Mouse (Mus musculus) kidney, postnatal 10 days (tissue): ENCODE measurements around the gene Sh3kbp1.
A peak's percentile ranks its signal among the peaks of the same experiment; 100 is the strongest.

Experiments used
- DNase-seq: peaks from one replicate; pipeline ENCODE4 v3.0.0; 2021; ENCODE audit warnings: mixed read lengths

The Sh3kbp1 gene

DNA sequence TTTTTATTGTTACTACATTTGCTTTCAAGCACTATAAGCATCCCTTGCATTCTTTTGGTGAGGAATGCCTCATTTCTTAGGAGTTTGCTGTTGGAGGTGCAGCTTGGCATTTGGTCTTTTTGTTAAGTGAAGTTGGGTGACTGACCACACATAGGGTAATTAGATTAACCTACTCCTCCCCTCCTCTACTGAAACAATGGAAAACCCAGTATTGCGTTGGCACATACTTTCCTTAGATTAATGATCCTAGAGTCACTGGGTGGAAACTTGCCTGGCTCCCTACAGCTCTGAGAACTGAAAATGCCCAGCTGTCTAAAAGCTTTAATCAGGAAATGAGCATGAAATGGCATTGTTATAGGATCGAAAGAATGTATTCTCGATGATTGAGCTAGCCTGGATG lies 117.5 kb downstream of the Sh3kbp1 start:
- no peak for DNase-seq

DNA sequence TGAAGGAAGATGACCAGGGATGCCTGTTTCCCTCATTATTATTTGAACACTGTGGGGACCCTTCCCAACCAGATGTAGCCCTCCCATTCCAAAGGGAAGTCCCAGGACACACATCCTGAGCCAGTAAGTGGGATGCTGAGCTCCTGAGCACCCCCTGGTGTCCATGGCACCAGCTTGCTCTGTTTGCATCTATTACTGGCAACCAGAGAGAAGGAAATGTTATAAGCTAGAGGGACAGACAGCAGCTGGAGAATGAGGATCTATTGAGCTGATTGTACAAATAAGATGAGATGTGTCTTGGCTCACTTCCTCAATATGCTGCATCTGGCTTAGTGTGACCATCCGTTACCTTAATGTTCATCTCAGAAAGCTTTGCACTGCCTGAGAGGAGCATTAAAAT lies 124.8 kb downstream of the Sh3kbp1 start:
- peak; percentile 63 for DNase-seq

DNA sequence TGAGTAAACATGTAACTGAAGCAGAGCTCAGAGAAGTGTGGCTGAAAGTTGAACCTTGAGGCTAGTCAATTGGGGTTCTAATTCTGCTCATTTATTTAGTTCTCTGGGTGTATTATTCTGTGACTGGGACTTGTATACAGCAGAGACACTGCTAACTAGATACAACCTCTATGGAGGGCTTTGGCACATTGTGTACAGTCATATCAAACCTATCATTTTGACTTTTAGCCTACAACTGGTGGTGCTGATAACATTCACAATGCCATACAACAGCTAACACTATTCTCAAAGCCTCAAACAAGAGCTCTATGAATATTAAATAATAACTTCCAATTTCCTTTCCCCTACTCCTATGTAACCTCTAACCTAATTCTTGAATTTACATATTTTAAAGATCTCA lies 129.2 kb downstream of the Sh3kbp1 start:
- DNase-seq, result no peak

DNA sequence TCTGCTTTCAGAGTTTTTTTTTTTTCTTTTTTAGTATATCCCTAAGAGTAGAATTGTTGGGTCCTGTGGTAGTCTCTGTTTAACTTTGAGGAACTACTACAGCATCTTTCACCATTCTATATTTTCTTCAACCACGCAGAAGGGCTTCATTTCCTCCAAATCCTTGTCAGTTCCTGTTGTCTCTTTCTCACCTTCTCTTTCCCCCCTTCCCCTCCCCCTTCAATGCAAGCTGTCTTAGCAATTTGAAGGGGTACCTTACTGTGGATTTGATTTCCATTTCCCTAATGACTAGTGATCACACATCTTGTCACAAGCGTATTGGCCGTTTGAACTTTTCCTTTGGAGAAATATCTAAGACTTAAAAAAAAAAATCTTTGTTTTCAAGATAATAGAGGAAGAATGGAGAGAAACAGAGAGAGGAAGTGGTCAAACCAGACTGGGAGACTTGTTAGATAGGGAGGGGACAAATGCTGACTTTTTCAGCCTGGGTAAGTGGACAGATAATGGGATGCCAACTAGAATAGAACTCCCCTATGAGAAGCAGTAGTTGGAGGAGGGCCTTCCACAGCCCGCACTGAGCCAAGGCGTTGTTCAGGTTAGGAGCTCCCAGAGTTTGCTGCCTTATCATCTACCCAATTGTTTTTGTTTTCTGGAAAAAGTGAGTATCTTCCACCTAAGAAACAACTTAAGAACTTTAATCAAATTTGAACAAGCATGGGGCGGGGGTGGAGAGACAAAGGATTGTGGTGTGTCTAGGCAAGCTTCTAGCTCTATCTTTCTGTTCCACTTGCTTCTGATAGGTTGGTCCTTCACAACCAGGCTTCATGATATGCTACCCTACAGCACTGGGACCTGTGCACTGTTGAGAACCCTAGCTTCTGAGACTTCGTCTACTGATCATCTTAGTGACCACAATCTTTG lies 130.1 kb downstream of the Sh3kbp1 start:
- DNase-seq, result no peak

DNA sequence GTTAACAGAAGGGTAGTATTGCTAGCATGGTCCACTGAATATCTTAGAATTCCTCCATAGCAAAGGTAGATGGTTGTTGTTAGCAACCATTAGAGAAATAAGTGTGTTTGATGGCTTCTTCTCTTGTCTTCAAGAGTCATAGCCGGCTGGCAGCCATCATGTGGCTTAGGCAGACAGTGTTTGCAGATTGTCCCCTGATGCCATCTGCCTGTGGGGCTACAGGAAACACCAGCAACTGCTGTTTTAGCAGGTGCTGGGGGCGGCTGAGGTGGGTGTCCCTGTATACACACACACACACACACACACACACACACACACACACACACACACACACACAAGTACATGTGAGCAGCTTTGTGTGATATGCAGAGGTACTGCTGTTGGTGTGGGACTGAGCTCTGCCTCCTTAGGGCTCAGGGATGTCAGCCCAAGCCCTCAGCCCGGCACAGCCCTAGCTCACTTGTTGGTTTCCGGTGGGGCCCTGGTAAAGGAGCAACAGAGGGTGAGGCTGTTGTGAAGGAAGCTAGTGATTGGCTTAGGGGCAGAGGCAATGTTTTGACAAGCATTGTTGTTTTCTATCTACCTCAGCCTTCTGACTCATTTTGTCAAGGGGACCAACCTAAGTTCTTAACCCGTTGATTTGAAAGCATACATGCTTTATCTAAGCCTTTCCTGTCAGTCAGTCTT lies 130.9 kb downstream of the Sh3kbp1 start:
- no peak for DNase-seq

DNA sequence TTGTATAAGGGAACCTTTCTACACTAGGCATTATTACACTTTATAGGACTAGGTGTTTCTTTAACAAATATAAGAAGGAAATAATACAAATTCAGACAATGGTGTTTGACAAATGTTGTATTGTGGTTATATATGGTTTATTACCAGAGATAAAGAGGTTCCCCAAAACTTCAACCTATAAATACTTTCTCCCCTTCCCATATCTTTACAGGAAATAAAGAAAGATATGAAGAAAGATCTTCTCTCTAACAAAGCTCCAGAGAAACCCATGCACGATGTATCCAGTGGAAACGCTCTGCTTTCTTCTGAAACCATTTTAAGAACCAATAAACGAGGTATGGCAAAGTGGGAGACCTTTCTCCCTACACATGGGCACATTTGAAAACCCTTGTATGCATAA lies 136.7 kb downstream of the Sh3kbp1 start:
- DNase-seq, result no peak

DNA sequence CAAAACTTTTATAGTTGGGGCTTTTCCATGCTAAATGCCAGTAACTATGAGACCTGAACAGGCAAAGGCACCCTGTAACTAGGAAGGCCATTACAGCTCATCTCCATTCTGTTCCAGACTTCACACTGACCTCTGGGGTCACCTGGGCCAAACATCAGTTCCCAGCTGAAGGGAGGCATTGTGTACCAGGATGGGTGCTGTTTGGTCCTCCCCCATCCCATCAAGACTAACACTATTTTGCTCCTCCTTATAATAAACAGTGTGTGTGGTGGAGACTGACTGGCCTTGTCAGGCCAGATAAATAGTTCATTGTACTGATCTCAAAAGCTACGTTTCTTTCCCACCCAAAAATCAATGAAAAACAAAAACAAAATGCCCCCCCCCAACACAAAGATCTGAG lies 138.8 kb downstream of the Sh3kbp1 start:
- no peak for DNase-seq

DNA sequence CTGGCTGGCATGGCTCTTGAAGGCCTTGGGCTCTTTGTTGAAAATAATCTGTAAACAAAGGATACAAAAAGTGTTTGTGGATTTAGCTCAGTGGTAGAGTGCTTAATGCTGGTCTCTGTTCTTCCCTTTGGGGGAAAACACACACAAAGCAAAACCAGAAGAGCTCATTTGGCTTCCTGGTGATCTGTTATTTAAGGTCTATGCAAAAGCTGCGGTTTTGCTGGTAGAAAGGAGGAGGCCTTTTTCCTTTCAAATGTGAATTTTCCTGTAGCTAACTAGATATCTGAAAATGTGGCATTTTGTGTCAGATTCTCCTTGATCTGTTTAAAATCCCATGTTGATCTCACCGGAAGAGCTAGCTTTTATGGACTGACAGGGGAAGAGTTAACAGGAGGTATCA lies 141.9 kb downstream of the Sh3kbp1 start:
- DNase-seq, result no peak

DNA sequence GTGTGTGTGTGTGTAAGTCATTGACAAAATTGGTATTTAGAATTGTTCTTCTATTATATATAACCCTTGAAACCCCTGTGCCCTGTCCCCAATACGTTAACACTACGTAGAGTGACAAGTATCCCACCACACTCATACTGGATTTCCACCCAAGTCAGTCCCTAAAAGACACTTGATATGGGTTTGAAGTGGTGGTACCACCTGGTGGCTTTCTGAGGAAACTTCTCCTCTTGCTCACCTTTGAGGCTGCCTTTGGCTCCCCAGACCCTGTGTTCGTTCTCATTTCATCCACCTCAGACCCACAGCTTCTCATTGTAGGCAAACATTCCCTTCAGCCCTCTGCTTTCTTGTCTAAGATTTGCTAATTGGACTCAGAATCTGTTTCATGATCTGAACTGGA lies 142.7 kb downstream of the Sh3kbp1 start:
- DNase-seq, result no peak

DNA sequence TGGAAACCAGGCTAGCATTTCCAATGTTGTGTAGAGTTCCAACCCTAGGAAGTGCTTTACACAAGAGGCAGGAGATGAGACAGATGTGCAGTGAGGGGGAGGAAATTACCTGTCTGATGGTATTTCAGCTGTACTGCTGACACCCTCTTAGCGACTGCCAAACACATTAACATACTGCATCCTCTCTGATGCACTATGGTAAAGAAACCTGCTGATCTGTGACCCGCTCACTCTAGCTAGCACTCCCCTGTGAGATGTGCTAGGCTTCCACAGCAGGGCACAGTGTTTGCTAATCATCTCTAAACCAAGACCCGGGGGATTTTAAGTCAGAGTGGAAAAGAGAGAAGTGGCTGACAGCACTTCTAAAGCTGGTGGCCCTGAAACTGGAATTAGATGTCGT lies 145.1 kb downstream of the Sh3kbp1 start:
- DNase-seq, result no peak

DNA sequence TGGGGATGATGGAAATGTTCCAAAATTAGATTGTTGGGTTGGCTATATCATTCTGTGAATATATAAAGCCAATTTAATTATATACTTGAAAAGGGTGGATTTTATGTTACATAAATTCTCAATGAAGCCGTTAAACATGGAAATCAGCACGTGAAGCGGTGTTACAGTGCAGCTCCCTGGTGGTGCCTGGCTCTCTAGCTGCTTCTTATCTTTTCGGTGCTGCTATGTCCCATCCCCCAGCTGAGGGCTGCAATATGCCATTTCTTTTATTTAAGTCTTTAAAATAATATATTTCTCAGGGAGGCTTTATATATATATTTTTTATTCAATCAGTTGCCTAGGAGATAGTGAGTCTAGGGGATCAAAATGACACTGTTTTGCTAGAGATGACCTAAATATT lies 148.0 kb downstream of the Sh3kbp1 start:
- DNase-seq, result no peak

DNA sequence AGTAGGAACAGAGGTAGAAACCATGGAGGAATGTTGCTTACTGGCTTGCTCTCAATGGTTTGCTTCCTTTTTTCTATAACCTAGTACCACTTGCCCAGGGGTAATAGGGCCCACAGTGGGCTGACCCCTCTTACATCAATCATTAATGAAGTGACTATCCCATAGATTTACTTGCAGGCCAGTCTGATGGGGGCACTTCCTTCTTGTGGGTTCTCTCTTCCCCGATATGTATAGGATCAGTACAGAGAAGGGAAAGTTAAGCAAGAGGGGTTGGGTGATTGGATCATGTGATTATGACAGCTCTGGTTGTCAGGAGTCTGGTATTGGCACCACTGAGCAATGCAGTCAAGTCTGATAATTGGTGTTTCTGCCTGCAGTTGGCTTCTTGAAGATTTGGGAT lies 151.7 kb downstream of the Sh3kbp1 start:
- no peak for DNase-seq

DNA sequence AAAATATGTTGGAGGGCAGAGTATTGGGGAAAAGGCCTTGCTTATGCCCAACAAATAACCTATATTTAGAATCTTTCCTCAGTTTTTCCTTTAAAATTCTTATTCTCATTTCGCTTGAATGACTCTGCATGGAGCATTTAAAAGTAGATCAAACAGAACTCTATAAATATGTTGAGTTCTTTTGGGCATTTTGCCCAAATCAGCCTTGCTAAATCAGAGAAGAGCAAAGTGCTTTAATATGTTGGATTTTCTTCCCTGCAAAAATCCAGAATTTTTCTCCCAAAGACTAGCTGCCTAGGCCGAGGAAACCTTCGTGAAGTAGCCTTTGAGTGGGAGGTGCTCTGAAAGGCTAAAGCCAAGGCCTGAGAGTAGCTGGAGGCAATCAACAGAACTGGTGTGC lies 163.4 kb downstream of the Sh3kbp1 start:
- DNase-seq, result no peak

DNA sequence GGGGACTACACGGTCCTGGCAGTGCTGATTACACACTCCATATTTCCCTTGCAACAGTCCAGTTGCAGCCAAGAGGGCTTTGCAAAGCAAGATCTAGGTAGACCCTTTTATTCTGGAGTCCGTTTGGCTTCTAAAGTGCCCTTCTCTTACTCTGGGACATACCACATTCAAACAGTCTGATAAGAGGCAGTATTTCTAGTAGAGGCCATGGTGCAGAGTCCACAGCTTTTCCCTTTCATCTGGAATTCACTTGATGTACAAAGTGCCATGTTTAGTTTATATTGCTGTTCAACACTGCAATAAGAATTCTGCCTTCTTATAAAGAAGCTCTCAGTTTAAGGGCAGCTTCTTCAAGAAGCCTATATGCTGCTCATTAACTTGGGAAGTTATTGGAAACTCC lies 168.5 kb downstream of the Sh3kbp1 start:
- no peak for DNase-seq

DNA sequence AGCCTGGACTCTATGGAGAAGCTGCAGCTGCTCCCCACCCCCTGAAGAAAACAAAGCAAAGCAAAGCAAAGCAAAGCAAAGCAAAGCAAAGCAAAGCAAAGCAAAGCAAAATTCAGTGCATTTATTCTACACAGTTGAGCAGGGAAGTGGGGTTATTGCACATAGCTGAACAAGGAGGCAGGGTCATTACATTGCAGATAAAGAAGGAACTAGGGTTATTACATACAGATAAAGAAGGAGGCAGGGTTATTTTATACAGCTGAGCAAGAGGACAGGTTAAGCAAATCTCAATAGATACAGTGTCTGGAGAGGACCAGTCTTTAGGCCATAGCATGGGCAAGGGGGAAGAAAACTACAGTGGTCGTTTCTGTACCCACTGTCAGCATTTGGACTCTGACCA lies 177.3 kb downstream of the Sh3kbp1 start:
- no peak for DNase-seq

DNA sequence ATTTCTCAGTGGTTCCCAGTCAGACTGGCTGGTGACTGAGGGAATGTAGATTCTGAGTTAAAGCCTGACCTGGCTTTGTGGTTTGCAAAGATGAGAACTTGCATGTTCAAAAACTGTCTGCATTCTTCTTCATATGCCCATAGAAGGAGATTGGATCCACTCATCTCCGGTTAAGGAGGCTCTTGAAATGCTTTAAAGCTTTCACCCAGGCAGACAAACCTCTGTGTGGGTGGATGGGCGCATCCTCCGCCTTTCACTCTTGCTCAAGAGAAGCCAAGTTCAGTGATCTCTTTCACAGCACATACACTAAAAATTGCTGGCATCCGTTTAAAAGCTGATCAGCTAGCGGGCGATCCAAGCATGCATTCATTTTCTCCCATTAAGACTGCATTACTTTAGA lies 182.4 kb downstream of the Sh3kbp1 start:
- peak; percentile 11 for DNase-seq

DNA sequence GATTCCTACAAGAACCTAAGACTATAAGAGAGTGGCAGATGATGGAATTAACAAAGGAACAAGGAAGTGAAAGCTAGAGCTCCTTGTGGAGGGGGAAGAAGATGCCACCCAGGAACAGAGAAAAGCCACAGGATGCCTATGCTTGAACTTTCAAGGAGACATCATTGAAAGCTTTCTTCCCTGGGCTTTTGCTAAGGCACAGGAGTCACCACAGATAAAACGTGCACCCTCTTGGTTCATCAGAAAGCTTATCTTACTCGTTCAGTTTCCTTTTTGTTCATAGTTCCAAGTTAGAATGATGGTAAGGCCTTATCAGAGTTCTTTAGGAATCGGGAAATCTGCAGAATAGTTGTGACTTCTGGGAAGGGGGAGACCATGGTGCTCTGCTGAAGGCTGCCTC lies 183.4 kb downstream of the Sh3kbp1 start:
- DNase-seq, result no peak

DNA sequence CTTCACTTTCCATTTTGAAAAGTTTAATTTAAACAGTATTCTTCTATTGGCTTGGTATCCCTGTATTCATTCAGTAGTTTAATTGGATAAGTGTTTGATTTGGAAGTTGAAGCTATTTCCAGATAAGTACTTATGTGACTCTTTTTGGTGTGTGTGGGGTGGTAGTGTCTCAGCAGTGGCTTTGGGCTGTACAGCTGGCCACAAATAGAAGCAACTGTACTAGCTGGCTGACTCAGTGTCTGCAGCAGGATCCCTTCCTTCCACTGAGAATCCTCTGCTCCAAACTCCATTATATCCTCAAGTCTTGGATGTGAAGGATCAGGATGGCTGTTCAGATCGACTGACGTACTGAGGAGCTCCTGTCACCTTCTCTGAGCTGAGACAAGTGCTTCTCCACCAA lies 190.4 kb downstream of the Sh3kbp1 start:
- DNase-seq, result no peak

DNA sequence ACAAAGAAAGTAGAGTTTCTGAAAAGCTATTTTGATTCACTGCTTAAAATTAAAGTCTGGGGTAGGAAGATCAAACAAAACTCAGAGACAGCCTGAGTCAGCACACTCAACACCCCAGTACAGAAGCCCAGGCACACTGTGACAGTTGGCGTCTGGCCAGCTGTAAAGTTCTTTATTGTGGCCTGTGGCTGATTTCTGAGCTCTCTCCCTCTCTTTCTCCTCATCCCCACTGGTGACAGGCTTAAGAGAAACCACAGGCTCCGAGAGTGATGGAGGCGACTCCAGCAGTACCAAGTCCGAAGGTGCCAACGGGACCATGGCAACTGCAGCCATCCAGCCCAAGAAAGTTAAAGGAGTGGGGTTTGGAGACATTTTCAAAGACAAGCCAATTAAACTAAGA lies 201.1 kb downstream of the Sh3kbp1 start:
- peak; percentile 23 for DNase-seq

DNA sequence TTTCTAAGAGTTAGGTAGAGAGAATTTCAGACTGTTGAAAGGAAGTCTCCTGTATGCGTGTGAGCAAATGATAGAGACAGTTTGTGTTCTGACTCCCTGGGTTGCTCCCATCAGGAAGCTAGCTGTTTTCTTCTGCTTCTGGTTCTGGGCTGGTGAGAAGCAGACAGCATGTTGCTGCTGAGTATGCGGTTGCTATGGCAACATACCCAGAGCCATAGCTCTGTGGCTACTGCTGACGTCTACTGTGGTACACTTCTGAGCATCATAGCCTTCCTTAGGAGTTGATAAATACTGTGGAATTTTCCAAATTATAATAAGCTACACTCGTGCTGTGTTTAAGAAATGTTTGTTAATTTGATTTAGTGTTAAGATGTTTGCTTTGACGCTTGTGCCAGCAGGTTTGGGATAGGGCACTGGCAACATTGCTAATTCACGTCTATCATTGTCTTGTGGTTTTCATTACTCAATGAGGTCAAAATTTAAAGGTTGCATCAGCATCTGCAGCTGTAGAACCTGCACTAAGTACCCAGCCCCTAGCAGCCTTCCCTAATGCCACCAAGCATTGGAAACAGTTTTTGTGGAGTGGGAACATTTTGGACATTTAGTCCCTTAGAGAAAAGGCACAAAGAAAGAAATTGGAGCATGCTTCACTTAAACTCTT lies 202.2 kb downstream of the Sh3kbp1 start:
- DNase-seq, result no peak

DNA sequence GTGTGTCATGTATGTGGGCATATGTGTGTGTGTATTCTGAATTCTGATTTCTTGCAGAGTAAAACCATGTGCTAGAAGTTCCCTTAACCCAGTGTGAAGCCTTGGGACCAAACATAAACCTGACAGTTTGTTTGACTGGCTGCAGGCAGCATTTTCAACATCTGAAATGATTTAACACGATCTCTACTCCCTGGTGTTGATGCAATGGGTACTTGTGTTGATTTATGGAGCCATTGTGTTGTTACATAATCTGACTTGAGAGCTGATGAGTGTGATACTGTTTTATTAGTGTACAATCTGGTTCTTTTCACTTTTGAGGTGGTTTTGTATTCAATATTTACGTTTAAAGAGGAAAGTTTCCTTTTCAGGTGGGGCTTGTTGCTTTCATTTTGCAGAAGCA lies 204.1 kb downstream of the Sh3kbp1 start:
- no peak for DNase-seq

DNA sequence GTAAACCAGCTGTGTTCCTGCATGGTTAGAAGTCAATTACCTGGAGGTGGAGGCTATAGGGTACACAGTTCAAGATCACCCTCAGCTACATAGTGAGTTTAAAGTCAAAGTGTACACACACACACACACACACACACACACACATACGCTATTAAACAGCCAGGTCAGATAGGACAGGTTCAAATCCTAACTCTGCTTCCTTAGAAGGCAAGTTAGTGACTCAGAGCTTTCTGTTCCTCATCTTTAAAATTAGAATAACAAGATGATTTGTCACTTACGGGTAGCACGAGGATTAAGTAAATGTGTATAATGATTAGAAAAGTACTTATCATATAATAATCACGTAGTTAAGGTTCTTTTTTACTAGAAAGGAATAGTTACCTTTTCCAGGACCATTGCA lies 208.2 kb downstream of the Sh3kbp1 start:
- no peak for DNase-seq

DNA sequence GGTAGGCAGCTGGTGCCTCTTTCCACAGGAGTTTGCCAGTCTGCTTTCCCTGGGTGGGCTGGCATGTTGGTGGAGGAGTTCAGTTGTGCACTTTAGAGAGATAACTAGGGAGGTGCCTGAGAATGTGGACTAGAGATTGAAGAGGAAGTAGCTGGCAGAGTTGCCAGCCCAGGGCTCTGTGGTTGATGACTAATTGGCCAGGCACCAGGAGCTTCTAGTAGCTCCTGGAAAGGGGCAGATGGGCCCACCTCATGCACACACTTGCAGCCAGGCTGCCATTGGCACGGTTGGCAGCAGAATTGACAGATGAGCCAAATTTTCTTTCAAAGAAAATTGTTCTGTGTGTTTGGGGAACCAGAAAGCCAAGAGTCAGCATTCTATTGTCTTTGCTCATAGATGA lies 210.3 kb downstream of the Sh3kbp1 start:
- no peak for DNase-seq

DNA sequence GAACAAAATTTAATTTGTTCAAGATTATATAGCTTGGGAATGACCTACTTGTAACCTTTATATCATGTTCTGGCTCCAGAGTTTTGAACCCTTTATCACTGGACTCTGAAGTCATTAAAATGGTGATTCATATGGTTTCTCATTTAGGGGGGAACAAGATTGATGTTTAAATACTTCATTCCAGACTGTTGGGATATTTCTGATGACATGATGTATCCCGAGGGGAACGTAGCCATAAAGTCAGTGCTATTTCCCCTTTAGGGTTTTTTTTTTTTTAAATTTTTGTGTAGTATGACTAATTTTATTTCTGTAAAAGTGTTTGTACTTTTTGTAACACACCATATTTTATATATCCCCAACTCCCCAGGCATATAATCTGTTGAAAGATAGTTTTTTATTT lies 212.7 kb downstream of the Sh3kbp1 start:
- no peak for DNase-seq
